Mouse (Mus musculus) megakaryocyte progenitor cell, adult 5-6 weeks (primary cell): Measurements from ENCODE around the gene Psmd8. TPM values are rescaled to one million over a fixed set of nuclear protein-coding genes. Genes with fewer than 3 reads are reported as not detected.

ENCODE experiments used
- ATAC-seq: replicated peaks from 2 replicates; pipeline ENCODE4 v1.8.0; 2016; ENCODE audit warnings: mild to moderate bottlenecking, moderate TSS enrichment, inconsistent platforms; ENCODE audit not compliant: poor library complexity
- total RNA-seq, 2 experiments: library from RNA; stranded (forward) in 1 of 2; stranded (reverse) in 1 of 2; fragments of 157-497, 149-512 nt in 1 of 2; fragments of 200-1000 nt in 1 of 2; gene quantifications; 2 replicates each; pipeline versions ENCODE4 v1.2.3 to v1.2.4; 2015 to 2017

Gene Psmd8
- total RNA-seq, 2 experiments from 2014 or later, result 169 to 176 TPM

DNA sequence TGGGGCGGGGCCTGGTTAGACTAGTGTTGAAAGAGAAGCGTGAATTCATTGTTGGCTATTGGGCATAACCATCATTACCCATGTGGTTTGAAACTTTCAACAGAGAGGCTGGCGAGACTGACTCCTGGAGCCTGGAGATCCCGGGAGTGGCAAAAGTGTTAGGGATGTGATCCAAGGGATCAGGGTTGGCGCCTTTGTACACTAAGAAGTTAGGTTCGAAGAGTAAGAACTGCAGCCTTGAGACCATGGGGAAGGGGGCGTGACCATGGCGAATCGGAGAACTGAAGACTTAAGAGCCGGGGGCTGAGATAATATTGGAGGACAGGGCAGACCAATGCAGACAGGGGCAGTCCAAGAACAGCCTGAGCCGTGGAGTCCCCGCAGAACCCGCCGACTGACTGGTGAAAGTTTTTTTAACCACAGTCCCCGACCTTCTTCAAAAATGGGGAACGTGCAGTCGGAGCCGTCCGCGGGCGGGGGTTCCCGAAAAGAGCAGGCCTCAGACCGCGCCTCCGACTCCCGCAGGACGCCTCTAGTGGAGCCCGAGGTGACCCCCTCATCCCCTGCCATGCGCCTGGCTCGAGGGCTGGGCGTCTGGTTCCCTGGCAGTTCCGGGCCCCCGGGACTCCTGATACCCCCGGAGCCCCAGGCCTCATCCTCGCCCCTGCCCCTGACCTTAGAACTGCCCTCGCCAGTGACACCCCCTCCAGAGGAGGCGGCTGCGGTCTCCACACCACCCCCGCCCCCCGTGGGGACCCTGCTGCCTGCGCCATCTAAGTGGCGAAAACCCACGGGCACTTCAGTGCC, 9.5 kb downstream of the Psmd8 start:
- peak; percentile 32 for ATAC-seq

GRCm38 (mm10) chr7:29170066-29170754, 10.3 kb downstream of the Psmd8 start, which contains the start of the genes Ggn and Spred3:
Gene Ggn, plus strand, starts transcription at chr7:29170210.
Gene Spred3, minus strand, starts transcription at chr7:29170411.
- peak; percentile 64 for ATAC-seq

DNA sequence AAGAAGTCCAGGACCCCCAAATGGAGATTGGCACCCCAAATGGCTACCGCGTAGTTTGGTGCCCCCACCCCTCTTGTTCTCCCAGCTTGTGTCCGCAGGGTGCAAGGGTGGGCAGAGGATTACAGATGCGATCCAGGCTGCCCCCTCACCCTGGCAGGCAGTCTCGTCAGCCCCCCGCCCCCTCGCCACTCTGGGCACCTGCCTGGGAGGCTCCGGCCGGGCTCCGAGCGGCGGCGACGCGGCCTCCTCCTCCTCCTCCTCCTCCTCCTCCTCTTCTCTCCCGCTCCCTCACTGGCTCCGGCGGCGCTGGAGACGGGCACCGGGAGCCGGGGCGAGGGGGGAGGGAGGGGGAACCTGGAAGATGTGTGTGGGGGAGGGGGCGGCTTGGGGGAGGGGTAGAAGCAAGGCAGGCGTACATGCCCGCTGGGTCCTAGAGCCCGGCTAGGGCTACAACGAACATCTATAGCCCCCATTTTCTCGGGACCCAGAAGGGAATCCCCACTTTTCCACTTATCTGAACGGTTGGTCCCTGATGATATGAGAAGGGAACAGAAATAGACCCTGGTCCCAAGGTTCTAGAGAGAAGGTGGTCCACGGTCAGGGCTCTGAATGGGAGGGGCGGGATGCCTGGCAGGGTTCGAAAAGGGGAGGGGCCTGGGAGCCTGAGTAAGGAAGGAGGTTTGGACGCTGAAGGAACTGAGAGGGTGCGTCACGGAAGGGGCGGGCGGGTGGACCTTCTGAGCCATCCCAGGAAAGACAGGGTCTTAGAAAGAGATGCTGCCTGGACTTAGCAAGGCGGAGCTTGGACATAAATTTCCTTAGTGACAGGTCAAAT, 11.1 kb downstream of the Psmd8 start:
- ATAC-seq, result peak; percentile 53

GRCm38 (mm10) chr7:29168791-29169230, 11.7 kb downstream of the Psmd8 start:
- no peak for ATAC-seq

DNA sequence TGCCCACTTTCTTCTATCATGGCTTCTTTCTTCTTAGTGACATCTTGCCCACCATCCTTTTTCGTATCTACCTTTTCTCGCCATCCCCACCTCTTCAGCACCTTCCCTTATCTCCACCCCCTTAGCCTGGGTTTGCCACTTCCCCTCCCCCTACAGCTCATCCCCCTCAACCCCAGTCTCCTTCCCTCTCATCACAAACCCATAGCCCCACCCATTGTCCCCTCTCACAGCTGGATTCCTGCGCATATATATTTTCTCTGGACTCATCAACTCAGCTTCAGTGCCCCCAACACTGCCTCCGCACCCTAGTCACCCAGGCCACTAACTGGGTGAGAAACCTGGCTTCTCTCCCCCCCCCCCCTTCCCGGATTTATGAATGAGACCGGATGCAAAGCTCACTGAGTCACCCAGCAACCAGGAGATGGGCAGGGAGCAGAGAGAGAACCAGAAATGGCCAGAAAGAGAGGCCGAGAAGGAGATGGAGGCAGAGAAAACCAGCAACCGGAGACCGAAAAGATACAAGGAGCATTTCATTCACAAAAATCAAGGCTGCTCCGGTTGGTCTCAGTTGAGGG, 12.3 kb downstream of the Psmd8 start:
- no peak for ATAC-seq

DNA sequence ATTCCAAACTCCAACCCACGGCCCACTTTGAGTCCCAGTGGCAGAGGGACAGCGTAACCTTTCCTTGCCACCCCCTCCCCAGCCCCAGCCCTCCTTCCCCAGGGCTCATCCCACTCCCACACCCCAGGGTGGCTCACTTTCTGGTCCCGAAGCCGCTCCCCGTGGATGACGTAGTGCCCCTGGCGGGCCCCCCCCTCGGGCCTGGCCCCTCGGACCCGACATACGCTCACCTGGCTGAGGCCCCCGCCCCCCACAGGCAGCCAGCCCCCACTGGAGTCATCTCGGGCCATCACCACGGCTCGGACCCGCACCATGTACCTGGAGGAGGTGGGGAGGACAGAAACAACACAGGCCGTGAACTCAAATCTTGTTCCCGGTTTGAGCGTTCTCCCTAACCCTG, 12.8 kb downstream of the Psmd8 start:
- no peak for ATAC-seq

- ATAC-seq, result peak; percentile 98
Measured at GRCm38 (mm10) chr7:29162750-29163525, 17.6 kb downstream of the Psmd8 start.

DNA sequence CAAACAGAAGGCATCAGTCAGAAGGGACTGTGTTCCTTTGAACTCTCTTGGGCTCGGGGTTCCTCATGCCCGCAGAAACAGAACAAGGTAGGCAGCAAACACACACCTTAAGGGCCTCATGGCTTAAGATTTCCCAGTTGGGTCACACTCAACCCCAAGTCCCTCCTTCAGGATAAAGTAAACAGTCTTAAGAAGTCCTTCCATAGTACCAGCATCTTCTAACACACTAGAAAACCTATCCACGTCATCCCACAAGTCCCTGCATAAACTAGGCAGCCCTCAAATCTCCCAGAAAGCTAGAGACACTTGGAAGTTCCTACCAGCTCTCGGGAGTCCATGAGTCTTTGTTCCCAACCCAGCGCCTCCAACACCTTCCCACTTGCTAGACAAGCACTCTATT, 18.2 kb downstream of the Psmd8 start:
- no peak for ATAC-seq

DNA sequence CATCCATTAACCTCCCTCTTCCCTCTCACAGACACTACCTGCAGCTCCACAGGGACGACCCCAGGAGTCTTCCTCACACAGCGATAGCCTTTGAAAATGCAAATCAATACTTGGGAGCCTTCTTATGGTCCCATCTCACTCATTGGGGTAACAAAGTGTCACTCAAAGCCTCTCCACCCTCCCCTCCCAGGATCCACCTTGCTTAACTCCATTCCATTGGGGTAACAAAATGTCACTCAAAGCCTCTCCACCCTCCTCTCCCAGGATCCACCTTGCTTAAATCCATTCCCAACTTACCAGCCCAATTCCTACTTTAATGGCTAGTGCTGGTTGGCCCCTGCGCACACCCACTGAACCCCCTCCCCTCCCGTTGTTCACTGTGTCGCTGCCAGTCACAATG, 22.2 kb downstream of the Psmd8 start:
- ATAC-seq, result no peak

- ATAC-seq, result peak; percentile 96
Measured at GRCm38 (mm10) chr7:29155838-29156782, 24.4 kb downstream of the Psmd8 start, which contains the start of gene Fam98c. Gene Fam98c, minus strand, starts transcription at chr7:29156234.

DNA sequence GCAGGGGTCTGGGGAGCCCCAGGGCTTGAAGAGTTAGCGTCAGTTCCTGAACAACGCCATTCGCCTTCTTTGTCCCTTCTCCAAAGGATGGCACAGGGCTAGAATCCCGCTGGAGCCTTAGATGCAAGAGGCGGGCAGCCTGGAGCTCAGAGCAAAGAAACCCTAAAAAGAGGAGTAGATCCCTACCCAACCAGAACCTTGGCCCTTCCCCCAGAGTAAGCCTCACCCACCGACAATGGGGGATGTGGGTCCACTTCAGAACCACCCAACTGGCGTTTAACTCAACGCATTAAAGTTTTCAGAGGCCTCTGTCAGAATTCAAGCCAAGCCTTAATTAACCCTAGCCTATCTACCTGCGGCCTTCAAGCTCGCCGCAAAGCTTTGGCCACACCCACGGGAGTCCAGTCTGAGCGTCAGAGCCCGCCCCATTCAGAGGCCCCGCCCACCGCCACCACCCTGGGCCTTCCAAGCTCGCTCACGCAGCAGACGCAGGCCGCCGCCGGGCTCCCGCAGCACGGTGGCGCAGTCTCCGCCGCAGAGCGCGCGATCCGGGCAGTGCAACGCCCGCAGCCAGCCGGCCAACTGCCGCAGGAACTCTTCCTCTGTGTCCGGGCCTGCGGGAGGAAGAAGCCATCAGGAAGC, 25.2 kb downstream of the Psmd8 start:
- ATAC-seq, result peak; percentile 81

GRCm38 (mm10) chr7:29154018-29154720, 26.3 kb downstream of the Psmd8 start:
- no peak for ATAC-seq

- ATAC-seq, result no peak
Measured at GRCm38 (mm10) chr7:29151486-29151885, 29.0 kb downstream of the Psmd8 start.

DNA sequence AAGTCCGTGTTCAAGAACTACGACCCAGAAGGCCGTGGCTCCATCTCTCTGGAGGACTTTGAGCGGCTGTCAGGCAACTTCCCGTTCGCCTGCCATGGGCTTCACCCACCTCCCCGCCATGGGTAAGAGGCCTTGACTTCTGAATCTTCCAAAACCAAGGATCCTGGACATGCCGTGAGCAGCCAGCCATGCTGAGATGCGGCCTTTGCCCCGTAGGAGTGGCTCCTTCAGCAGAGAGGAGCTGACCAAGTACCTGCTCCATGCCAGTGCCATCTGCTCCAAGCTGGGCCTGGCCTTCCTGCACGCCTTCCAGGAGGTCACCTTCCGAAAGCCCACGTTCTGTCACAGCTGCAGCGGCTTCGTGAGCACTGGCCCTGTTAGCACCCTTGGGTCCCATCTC, 31.7 kb downstream of the Psmd8 start:
- no peak for ATAC-seq

DNA sequence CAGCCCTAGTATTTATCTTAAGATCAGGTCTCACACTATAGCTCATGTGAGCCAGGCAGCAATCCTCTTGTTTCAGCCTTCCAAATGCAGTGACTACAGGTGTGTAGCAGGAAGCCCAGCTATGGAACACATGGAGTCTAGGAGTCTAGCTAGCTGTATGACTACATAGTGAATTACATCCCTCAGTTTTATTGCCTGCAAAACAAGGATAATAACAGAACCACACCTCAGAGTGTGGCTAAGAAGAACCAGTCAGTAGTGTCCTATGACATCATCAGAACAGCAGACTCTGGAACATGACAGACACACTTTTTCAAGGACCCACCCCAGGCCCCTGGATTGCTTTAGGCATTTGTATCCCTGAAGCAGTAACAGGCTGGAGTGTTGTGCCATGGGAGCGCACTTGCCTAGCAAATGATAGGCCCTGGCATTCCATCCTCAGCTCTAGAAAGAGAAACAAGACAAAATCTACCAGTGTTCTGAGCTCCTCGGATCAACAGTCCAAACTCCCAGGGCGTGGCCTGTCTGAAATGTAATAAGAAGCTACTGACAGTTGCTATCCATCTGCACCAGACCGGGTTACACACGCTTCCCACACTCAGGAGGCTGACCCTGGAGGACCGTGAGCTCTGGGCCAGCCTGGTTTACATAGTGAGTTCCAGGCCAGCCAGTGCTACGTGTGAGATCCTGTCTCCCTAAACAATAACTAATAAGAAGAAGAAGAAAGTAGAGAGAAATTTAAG, 33.7 kb downstream of the Psmd8 start:
- no peak for ATAC-seq

DNA sequence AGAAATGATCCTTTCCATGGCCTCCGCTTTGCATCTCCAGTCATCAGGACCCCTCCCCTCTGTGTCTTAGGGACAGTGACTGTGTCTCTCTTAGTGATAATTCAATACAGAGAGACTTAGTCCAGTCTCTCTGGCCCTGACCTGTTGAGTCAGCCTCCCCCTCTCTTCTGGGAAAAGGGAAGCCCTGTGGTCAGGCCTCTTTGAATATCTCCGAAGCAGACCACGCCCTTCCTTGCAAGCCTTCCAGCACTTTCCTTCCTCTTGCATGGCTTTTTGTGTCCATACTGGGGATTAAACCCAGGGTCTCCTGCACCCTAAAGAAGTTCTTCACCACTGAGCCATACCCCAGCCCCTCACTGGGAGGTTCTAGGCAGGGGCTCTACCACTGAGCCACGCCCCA, 36.5 kb downstream of the Psmd8 start:
- ATAC-seq, result peak; percentile 82

DNA sequence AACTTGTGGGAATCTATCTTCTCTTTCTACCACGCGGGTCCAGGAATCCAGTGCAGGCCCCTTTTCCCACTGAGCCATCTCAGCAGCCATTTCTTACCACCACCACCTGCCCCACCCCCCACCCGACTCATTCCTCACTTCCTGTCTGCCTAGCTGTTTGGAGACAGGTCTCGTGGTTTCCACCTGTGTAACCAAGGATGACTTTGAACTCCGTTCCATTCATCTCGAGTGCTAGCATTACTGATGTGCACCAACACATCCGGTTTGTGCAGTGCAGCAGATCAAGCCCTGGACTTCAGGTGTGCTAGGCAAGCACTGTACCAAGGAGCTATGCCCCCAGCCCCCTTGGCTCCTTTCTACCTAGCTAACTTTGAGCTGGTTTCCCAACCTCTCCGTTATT, 39.1 kb downstream of the Psmd8 start:
- no peak for ATAC-seq
